Mouse (Mus musculus) bone marrow, adult 2 months (tissue): Measurements from ENCODE around the gene Platr17.

ENCODE experiments used
- CTCF ChIP-seq: fragments of 200-500 bp; IDR thresholded peaks from 2 replicates; pipeline ENCODE4 v1.5.1; 2011; ENCODE audit warnings: low read length, control low read depth; ENCODE audit not compliant: control insufficient read depth, insufficient read depth
- POLR2A ChIP-seq: fragments of 200-500 bp; IDR thresholded peaks from 2 replicates; pipeline ENCODE4 v1.6.1; 2011; ENCODE audit warnings: low read depth, mild to moderate bottlenecking, control low read depth, low read length, borderline replicate concordance; ENCODE audit not compliant: control insufficient read depth

GRCm38 (mm10) chr17:33931947-33932346, 27.0 kb downstream of the Platr17 start:
- TF ChIP-seq POLR2A = no peak
- TF ChIP-seq CTCF = no peak
